Mouse (Mus musculus): ENCODE measurements around the gene Glt8d1.

GRCm38 (mm10) chr14:31004527-31004926 is 3.3 kb downstream of the Glt8d1 start:
- no peak for TF ChIP-seq POLR2A (IDR thresholded peaks at IDR 0.05; ENCODE audit: insufficient read depth, low read length)
- TF ChIP-seq CTCF (IDR thresholded peaks at IDR 0.05; ENCODE audit: low read depth, low read length), result no peak
- TF ChIP-seq EP300 (IDR thresholded peaks at IDR 0.05; ENCODE audit: insufficient read depth, low read depth, low read length), result no peak
